Mouse (Mus musculus): ENCODE results near the gene Cebpe. TPM values are rescaled to one million over a fixed set of nuclear protein-coding genes. Genes with fewer than 3 reads are reported as not detected.

Cebpe gene
- polyA plus RNA-seq, 1 experiment from 2014 or later: not detected

DNA sequence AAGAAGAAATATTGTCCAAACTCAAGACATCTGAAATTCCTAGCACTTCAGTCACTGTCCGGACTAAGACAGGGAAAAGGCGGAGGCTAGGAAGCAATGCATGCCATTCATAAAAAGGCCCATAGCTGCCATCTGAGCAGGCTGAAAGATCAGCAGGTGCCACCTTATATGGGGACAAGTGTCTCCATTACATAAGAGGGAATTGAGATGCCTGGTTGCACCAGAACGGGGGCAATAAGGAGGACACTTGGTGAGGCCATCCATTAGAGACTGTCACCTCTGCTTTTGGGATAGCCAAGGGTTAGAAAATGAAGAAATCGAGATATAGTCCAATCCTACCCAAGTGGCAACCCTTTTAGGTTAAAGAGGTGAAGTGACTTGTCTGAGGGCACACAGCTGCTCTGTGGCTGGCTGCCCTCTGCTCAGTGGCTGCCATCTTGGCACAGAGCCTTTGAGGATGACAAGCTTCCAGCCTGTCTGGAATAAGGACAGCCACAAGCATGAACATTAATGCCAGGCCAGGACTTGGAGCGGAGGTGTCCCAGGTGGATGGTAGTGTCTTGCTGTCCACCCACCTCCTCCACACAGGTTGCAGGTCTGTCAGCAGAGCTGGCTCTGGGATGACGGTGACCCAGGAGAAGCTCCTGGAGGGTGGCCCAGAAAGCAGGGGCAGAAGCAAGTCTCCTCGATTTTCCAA is 8.8 kb upstream of the Cebpe start:
- no peak for TF ChIP-seq CTCF (IDR thresholded peaks at IDR 0.05)
- no peak for DNase-seq (ENCODE audit: low read depth, low spot score)
- in situ Hi-C loops (cut with MboI; ENCODE audit: low pct_unique_long_range_greater_than_20kb): no loop called here
- H3K27me3 ChIP-seq: peaks cover 3% of the 10 kb centered on the region
- CTCF ChIA-PET: no interaction called here
- POLR2A ChIA-PET: no interaction called here
- ATAC-seq: no peak

DNA sequence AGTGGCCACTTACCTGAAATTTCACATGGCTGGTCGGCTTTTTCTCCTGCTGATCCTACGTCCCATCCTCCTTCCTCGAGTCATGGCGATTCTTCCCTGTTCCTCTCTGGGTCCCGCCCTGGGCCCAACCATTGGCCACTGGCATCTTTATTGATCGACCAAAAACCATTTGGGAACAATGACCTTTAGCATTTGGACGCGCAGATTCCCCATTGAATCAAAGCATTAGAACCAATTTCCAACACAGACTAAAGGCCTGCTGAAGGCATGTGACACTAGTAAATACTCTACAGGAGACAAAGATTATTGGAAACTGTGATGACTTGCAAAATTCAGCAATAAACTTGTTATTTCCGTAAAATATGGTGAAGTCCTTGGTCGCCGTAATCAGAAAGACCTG is 8.1 kb upstream of the Cebpe start:
- DNase-seq (ENCODE audit: low read depth, low spot score): no peak
- no peak for ATAC-seq
- in situ Hi-C loops (cut with MboI; ENCODE audit: low pct_unique_long_range_greater_than_20kb): no loop called here
- POLR2A ChIA-PET: no interaction called here
- TF ChIP-seq CTCF (IDR thresholded peaks at IDR 0.05): no peak
- CTCF ChIA-PET: no interaction called here
- peaks cover 3% of the 10 kb centered on the region for H3K27me3 ChIP-seq

GRCm38 (mm10) chr14:54715402-54715801 is 3.4 kb upstream of the Cebpe start:
- H3K27me3 ChIP-seq: no peaks in the 10 kb centered on the region
- TF ChIP-seq CTCF (IDR thresholded peaks at IDR 0.05): no peak
- CTCF ChIA-PET: interaction anchor here (1.0 to 1.6 kb wide), 2 partner anchors 10 to 71 kb away, joined by 4 to 13 read pairs; no protein-coding TSS in a partner anchor
- ATAC-seq: no peak
- no peak for DNase-seq (ENCODE audit: low read depth, low spot score)
- POLR2A ChIA-PET: interaction anchor here (0.7 kb wide), 2 partner anchors 359 to 939 kb away, joined by 3 to 4 read pairs; no protein-coding TSS in a partner anchor
- in situ Hi-C loops (cut with MboI; ENCODE audit: low pct_unique_long_range_greater_than_20kb): loop anchor here (5.0 kb wide), 1 partner anchor 67 kb away; the partner anchor contains the start of gene Slc7a8

DNA sequence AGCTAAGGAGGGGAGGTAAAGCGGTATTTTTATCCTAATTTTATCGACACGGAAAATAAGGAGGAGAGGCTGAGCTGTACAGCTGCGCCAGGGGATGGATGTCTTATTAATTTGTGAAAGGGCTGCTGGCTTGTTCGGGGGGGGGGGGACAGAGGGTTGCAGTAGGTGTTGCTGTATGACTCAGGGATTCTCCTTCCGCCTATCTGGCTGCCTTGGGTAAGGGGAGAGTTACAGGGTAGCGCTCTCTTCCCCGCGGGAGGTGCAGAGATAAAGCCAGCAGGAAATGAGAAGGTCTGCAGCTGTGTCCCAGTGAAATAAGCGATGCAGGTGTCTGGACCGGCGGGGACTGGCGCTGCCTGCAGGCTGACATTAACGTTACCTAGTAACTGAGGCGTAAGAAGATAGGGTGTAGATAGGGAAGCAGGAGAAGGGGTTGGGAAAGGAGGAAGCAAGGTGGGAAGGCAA is 2.7 kb upstream of the Cebpe start:
- ChIA-PET CTCF (interaction anchor here (0.7 to 1.6 kb wide), 13 partner anchors 8 to 283 kb away, joined by 3 to 13 read pairs (median 3); no protein-coding TSS in a partner anchor), POLR2A (interaction anchor here (0.5 kb wide), 1 partner anchor 298 kb away, joined by 3 read pairs; no protein-coding TSS in a partner anchor)
- in situ Hi-C loops (cut with MboI; ENCODE audit: low pct_unique_long_range_greater_than_20kb): loop anchor here (5.0 kb wide), 1 partner anchor 68 kb away; the partner anchor contains the start of gene Slc7a8
- ATAC-seq (peak; percentile 40), DNase-seq (ENCODE audit: low read depth, low spot score) (no peak)
- TF ChIP-seq CTCF (IDR thresholded peaks at IDR 0.05): no peak
- H3K27me3 ChIP-seq: peaks cover 5% of the 10 kb centered on the region

- CTCF ChIA-PET: interaction anchor here (0.7 to 1.6 kb wide), 13 partner anchors 8 to 284 kb away, joined by 3 to 13 read pairs (median 3); no protein-coding TSS in a partner anchor
- POLR2A ChIA-PET: no interaction called here
These were observed 2.1 kb upstream of the Cebpe start for GRCm38 (mm10) chr14:54714121-54714520.

GRCm38 (mm10) chr14:54712861-54713260 is 887 bp upstream of the Cebpe start:
- in situ Hi-C loops (cut with MboI; ENCODE audit: low pct_unique_long_range_greater_than_20kb): no loop called here
- no peak for TF ChIP-seq CTCF (IDR thresholded peaks at IDR 0.05)
- DNase-seq (ENCODE audit: low read depth, low spot score) (no peak), ATAC-seq (no peak)
- H3K27me3 ChIP-seq: peaks cover 5% of the 10 kb centered on the region
- POLR2A ChIA-PET: no interaction called here
- CTCF ChIA-PET: interaction anchor here (1.7 to 2.7 kb wide), 3 partner anchors 12 to 105 kb away, joined by 4 to 17 read pairs (median 6); no protein-coding TSS in a partner anchor

More at GRCm38 (mm10) chr14:54714121-54714520, 2.1 kb upstream of the Cebpe start:
- no peak for TF ChIP-seq CTCF (IDR thresholded peaks at IDR 0.05)
- in situ Hi-C loops (cut with MboI; ENCODE audit: low pct_unique_long_range_greater_than_20kb): no loop called here
- DNase-seq (ENCODE audit: low read depth, low spot score) (peak; percentile 54), ATAC-seq (peak; percentile 76)
- H3K27me3 ChIP-seq: peaks cover 5% of the 10 kb centered on the region

DNA sequence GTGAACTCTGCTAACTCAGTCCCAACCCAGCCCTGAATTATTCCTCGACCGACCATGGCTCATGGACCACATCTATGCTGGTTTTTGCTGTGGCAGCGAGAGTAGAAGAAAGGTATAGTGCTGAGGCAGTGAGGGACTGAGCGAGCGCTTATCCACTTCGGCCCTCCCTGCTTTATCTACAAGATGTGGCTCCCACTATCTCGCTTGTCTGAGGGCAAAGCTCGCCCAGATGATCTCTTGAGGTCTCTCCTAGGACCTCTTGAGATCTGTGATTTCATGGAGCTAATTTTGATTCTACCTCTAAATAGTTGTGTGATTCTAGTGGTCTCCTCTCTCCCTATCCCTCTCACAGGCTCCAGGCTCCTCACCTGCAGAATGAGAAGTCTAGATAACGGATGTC is 2.9 kb downstream of the Cebpe start:
- no peak for TF ChIP-seq CTCF (IDR thresholded peaks at IDR 0.05)
- POLR2A ChIA-PET: no interaction called here
- in situ Hi-C loops (cut with MboI; ENCODE audit: low pct_unique_long_range_greater_than_20kb): no loop called here
- DNase-seq (ENCODE audit: low read depth, low spot score) (no peak), ATAC-seq (no peak)
- CTCF ChIA-PET: interaction anchor here (0.7 kb wide), 2 partner anchors 58 to 76 kb away, joined by 3 read pairs; no protein-coding TSS in a partner anchor
- peaks cover 5% of the 10 kb centered on the region for H3K27me3 ChIP-seq

DNA sequence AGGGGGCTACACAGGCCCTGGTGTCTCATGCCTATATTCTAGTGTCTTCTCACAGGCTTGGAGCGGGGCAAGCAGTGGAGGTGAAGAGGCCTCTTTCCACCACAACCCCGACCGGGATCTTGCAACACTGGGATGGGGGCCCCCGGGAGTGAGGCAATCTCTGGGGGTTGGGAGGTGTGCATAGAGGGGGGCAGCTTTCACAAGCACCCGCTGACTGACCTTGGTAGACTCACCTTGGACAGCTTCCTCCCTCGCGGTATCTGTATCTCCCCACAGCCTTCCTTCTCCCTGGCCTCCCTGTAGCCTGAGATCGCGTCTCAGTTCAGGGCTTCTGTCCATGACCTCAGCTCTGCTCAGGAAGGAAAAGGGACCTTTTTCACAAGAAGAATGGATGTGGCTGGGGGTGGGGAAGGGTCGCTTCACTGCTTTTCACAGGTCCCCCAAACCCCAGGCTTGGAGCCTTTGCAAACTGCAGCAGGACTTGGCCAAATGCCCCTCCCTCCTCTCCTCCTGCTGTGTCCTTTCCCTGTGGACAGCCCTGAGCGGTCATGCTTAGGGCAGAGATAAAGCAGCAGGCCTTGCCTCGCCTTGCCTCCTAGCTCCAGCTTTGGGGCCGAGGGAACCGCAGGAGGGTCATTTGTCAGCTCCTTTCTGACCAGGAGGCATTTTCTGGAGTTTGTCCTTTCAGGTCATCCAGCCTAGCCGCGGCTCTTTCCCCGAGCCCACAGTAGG is 5.2 kb downstream of the Cebpe start:
- POLR2A ChIA-PET: no interaction called here
- no peak for ATAC-seq
- no peak for TF ChIP-seq CTCF (IDR thresholded peaks at IDR 0.05)

GRCm38 (mm10) chr14:54705844-54706243 is 6.1 kb downstream of the Cebpe start:
- in situ Hi-C loops (cut with MboI; ENCODE audit: low pct_unique_long_range_greater_than_20kb): no loop called here
- DNase-seq (ENCODE audit: low read depth, low spot score): no peak
- ATAC-seq: no peak
- ChIA-PET POLR2A (no interaction called here), CTCF (interaction anchor here (0.9 to 2.5 kb wide), 4 partner anchors 9 to 155 kb away, joined by 3 to 11 read pairs (median 4); no protein-coding TSS in a partner anchor)
- H3K27me3 ChIP-seq: peaks cover 5% of the 10 kb centered on the region
- no peak for TF ChIP-seq CTCF (IDR thresholded peaks at IDR 0.05)

More for the DNA sequence above, 5.2 kb downstream of the Cebpe start:
- in situ Hi-C loops (cut with MboI; ENCODE audit: low pct_unique_long_range_greater_than_20kb): no loop called here
- H3K27me3 ChIP-seq: peaks cover 5% of the 10 kb centered on the region
- DNase-seq (ENCODE audit: low read depth, low spot score): no peak
- CTCF ChIA-PET: interaction anchor here (0.9 to 2.5 kb wide), 4 partner anchors 8 to 154 kb away, joined by 3 to 11 read pairs (median 4); no protein-coding TSS in a partner anchor

DNA sequence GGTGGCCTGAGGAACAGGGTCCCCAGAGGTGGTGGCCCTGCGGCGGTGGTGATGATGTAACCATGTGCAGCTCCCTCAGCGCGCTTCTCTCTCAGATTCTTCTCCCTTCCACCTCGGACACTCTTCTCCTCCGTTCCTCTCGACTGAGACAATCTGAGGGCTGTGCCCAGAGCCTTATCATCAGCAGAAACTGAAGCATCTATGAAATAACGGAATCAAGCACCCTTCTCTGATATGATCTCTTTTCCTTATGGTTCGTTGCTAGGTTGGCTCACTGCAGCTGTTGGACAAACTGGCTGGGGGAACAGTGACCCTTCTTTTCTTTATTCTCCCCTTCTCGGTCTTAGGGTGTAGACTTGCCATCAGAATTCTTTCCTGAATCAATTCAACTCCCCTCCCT is 8.8 kb downstream of the Cebpe start:
- CTCF ChIA-PET: no interaction called here
- POLR2A ChIA-PET: no interaction called here
- in situ Hi-C loops (cut with MboI; ENCODE audit: low pct_unique_long_range_greater_than_20kb): loop anchor here (5.0 kb wide), 1 partner anchor 51 kb away; no protein-coding TSS in a partner anchor
- no peaks in the 10 kb centered on the region for H3K27me3 ChIP-seq
- no peak for ATAC-seq
- no peak for TF ChIP-seq CTCF (IDR thresholded peaks at IDR 0.05)
- DNase-seq (ENCODE audit: low read depth, low spot score): no peak
